Mouse (Mus musculus) lung, adult 2 months (tissue): Measurements from ENCODE around the gene Iqce.

Experiments used
- CTCF ChIP-seq: fragments of 200-500 bp; IDR thresholded peaks from 2 replicates; pipeline ENCODE4 v1.5.1; 2011; ENCODE audit warnings: mild to moderate bottlenecking, low read length, control low read depth; ENCODE audit not compliant: insufficient read depth
- POLR2A ChIP-seq: fragments of 200-500 bp; IDR thresholded peaks from 2 replicates; pipeline ENCODE4 v1.6.1; 2011; ENCODE audit warnings: low read depth, mild to moderate bottlenecking, control low read depth, low read length, borderline replicate concordance; ENCODE audit errors: extremely low read depth

DNA sequence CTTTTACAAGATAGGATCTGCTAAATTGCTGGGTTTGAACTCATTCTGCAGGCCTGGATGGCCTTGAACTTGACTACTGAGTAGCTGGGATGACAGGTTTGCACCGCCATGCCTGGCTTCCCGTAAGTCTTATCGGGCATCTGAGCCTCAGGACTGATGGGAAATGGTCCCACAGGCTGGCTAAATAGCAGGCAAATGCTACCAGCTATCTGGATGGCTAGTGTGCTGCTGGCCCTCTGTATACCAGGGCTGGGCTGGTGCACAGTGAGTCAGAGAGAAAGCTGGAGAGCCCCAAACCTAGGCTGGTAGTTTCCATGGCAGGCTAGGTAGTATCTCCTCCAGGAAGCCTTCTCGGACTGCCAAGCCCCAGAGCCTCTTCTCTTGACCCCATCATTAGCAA, 56.7 kb downstream of the Iqce start:
- no peak for TF ChIP-seq POLR2A
- no peak for TF ChIP-seq CTCF
